Mouse (Mus musculus): ENCODE measurements around the gene Kcnk12. TPM values are rescaled to one million over a fixed set of nuclear protein-coding genes. Genes with fewer than 3 reads are reported as not detected.

Gene Kcnk12
- polyA plus RNA-seq, 1 experiment from 2014 or later, result not detected

- no peaks in the 10 kb centered on the region for H3K36me3 ChIP-seq (ENCODE audit: inconsistent target)
- WGBS (ENCODE audit: missing documents), result 89% methylated on average over 16 of the region's 16 CpGs
- H3K27ac ChIP-seq, result no peak overlapping the region
- no peak overlapping the region for H3K4me3 ChIP-seq (ENCODE audit: inconsistent target)
- H3K79me2 ChIP-seq (ENCODE audit: inconsistent target), result no peaks in the 10 kb centered on the region
These were observed 98.6 kb downstream of the Kcnk12 start for GRCm38 (mm10) chr17:87698996-87699765.

GRCm38 (mm10) chr17:87696814-87697213 is 101.0 kb downstream of the Kcnk12 start:
- no peak overlapping the region for H3K4me3 ChIP-seq (ENCODE audit: inconsistent target)
- no peaks in the 10 kb centered on the region for H3K79me2 ChIP-seq (ENCODE audit: inconsistent target)
- WGBS (ENCODE audit: missing documents), result 95% methylated on average over 6 of the region's 6 CpGs
- no peaks in the 10 kb centered on the region for H3K36me3 ChIP-seq (ENCODE audit: inconsistent target)
- H3K27ac ChIP-seq, result no peak overlapping the region

- WGBS (ENCODE audit: missing documents), result 96% methylated on average over 11 of the region's 11 CpGs
- Histone ChIP-seq H3K27ac (no peak overlapping the region), H3K36me3 (ENCODE audit: inconsistent target) (no peaks in the 10 kb centered on the region), H3K4me3 (ENCODE audit: inconsistent target) (no peak overlapping the region), H3K79me2 (ENCODE audit: inconsistent target) (no peaks in the 10 kb centered on the region)
These were observed 101.8 kb downstream of the Kcnk12 start for GRCm38 (mm10) chr17:87695874-87696465.

Other genes starting within 250 kb of the Kcnk12 start
- not detected in 3 replicates for gene Epcam, start 162.0 kb downstream of the Kcnk12 start, polyA plus RNA-seq (2018)
- gene Msh2, start 125.7 kb downstream of the Kcnk12 start, polyA plus RNA-seq (2018), result 7.2 to 16.7 TPM (median 10.0 TPM) in 3 replicates
- gene Rpl36-ps4, start 123.0 kb upstream of the Kcnk12 start, polyA plus RNA-seq (2018), result not detected in 3 replicates
- 7.4 to 22.5 TPM (median 14.2 TPM) in 3 replicates for gene Msh6, start 177.1 kb upstream of the Kcnk12 start, polyA plus RNA-seq (2018)